Mouse (Mus musculus): ENCODE data around the gene Duxbl3.
"Not testable (repeated sequence)": the region's sequence is repeated elsewhere in the genome, so short reads cannot be mapped to it uniquely, and the experiment has no call there.

DNA sequence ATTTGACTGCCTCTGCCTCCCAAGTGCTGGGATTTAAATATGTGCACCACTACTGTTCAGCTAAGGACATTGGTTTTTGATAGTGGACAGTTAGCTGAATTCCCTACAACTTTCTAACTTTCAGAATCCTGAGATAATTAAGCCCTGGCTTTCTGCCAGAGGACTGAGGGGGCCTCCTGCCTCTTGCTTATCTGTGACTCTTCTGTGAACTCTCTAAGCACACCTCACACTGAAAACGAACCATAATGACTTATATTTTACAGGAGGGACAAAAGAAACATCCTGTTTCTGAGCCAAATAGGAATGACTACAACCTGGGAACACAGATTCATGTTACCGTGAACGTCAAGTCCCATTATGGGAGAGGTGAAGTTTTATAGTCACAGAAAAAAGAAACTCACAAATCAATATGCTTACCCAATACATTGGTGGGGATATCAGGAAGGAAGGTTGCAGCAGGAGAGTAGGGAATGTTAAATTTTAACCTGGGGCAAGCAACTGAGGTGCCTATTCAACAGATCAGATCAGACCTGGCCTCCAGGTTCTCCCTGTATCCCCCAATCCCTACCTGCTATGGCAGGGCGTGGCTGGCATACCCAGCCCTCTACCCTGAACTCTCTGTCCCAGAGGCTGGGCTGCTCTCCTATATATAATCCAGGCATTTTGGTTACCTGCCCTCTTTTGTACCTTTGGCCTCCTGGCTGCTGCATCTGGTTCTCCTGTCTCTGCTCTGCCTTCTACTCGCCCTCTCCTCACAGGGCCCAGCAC is 41.3 kb upstream of the Duxbl3 start:
- TF ChIP-seq CTCF (IDR thresholded peaks at IDR 0.05; ENCODE audit: borderline replicate concordance, insufficient read depth, low read length); POLR2A (IDR thresholded peaks at IDR 0.05; ENCODE audit: low read depth, low read length): not testable (repeated sequence)
